Mouse (Mus musculus) CH12.LX (cell line): ENCODE measurements around the gene Pcdh7. TPM values are rescaled to one million over a fixed set of nuclear protein-coding genes. Genes with fewer than 3 reads are reported as not detected.

Experiments
- DNase-seq: peaks from one replicate; pipeline ENCODE4 v3.0.0-alpha.2; 2013; ENCODE audit errors: extremely low read depth
- H3K27ac ChIP-seq: 2 replicates; pipeline ENCODE4 v1.5.1; 2012; ENCODE audit warnings: low read depth, mild to moderate bottlenecking, control low read depth, moderate library complexity; ENCODE audit not compliant: insufficient read depth
- H3K27me3 ChIP-seq: replicated peaks from 2 replicates; pipeline ENCODE3; 2012; ENCODE audit warnings: inconsistent platforms
- H3K36me3 ChIP-seq, 2 experiments: replicated peaks in 1 of 2; 2 replicates each; pipeline versions ENCODE3 to v1.6.1; 2012; ENCODE audit warnings: inconsistent platforms in 1 of 2, low read length in 1 of 2, mild to moderate bottlenecking in 1 of 2, mixed read lengths in 1 of 2, moderate library complexity in 1 of 2; ENCODE audit not compliant: control insufficient read depth in 1 of 2, insufficient read depth in 1 of 2
- H3K4me1 ChIP-seq, 2 experiments: 2 replicates each; pipeline ENCODE4 v1.6.1; 2012; ENCODE audit warnings: inconsistent platforms in 1 of 2, moderate library complexity in 1 of 2; ENCODE audit not compliant: insufficient read depth in 2 of 2, control insufficient read depth in 1 of 2
- H3K4me2 ChIP-seq: 2 replicates; pipeline ENCODE4 v1.6.1; 2012; ENCODE audit warnings: low read depth, mild to moderate bottlenecking, control low read depth; ENCODE audit not compliant: poor library complexity, insufficient read depth, severe bottlenecking
- H3K4me3 ChIP-seq, 3 experiments: fragments of 150-350 bp in 1 of 3; sonication (generic) in 1 of 3; replicated peaks in 1 of 3; 2 replicates each; pipeline versions ENCODE3 to v1.5.1; 2011 to 2012; ENCODE audit warnings: low read depth in 2 of 3, low read length in 2 of 3, mild to moderate bottlenecking in 2 of 3, moderate library complexity in 2 of 3, control low read depth in 1 of 3, improper control_type of control experiment in 1 of 3, inconsistent platforms in 1 of 3, mixed read lengths in 1 of 3; ENCODE audit not compliant: poor library complexity in 1 of 3
- H3K79me2 ChIP-seq: replicated peaks from 2 replicates; pipeline ENCODE4 v1.6.1; 2012; ENCODE audit warnings: mild to moderate bottlenecking, moderate library complexity; ENCODE audit not compliant: control insufficient read depth, poor library complexity, insufficient read depth, severe bottlenecking; ENCODE audit errors: extremely low read depth
- H3K9ac ChIP-seq: 2 replicates; pipeline ENCODE4 v1.6.1; 2012; ENCODE audit warnings: low read depth, mild to moderate bottlenecking, control low read depth, moderate library complexity; ENCODE audit not compliant: insufficient read depth
- H3K9me3 ChIP-seq: replicated peaks from 2 replicates; pipeline ENCODE3; 2012; ENCODE audit warnings: low read length, inconsistent platforms, mixed read lengths
- BHLHE40 ChIP-seq: IDR thresholded peaks from 2 replicates; pipeline ENCODE4 v1.6.1; 2011; ENCODE audit warnings: mild to moderate bottlenecking, low read depth, low read length, improper control_type of control experiment
- CHD2 ChIP-seq: IDR thresholded peaks from 2 replicates; pipeline ENCODE4 v1.6.1; 2011; ENCODE audit warnings: low read length, improper control_type of control experiment
- E2F4 ChIP-seq: IDR thresholded peaks from 2 replicates; pipeline ENCODE4 v1.6.1; 2011; ENCODE audit warnings: low read depth, low read length, improper control_type of control experiment; ENCODE audit not compliant: insufficient replicate concordance
- ELF1 ChIP-seq: IDR thresholded peaks from 2 replicates; pipeline ENCODE4 v1.6.1; 2014; ENCODE audit warnings: low read depth, mild to moderate bottlenecking, inconsistent platforms, low read length, improper control_type of control experiment
- EP300 ChIP-seq: IDR thresholded peaks from 2 replicates; pipeline ENCODE4 v1.6.1; 2011; ENCODE audit warnings: low read length, improper control_type of control experiment
- GABPA ChIP-seq: IDR thresholded peaks from 2 replicates; pipeline ENCODE4 v1.6.1; 2012; ENCODE audit warnings: low read depth, low read length, improper control_type of control experiment, inconsistent platforms; ENCODE audit not compliant: insufficient replicate concordance
- HCFC1 ChIP-seq: IDR thresholded peaks from 2 replicates; pipeline ENCODE4 v1.6.1; 2012; ENCODE audit warnings: low read depth, mild to moderate bottlenecking, inconsistent platforms, low read length, improper control_type of control experiment
- IRF4 ChIP-seq: IDR thresholded peaks from 2 replicates; pipeline ENCODE4 v1.6.1; 2014; ENCODE audit warnings: low read depth, mild to moderate bottlenecking, inconsistent platforms, low read length, improper control_type of control experiment
- KAT2A ChIP-seq: IDR thresholded peaks from 2 replicates; pipeline ENCODE4 v1.6.1; 2012; ENCODE audit warnings: low read length, improper control_type of control experiment, inconsistent platforms; ENCODE audit not compliant: insufficient replicate concordance
- MAX ChIP-seq: IDR thresholded peaks from 2 replicates; pipeline ENCODE4 v1.6.1; 2011; ENCODE audit warnings: low read length, improper control_type of control experiment
- MEF2A ChIP-seq: IDR thresholded peaks from 2 replicates; pipeline ENCODE4 v1.6.1; 2014; ENCODE audit warnings: low read depth, mild to moderate bottlenecking, inconsistent platforms, low read length, improper control_type of control experiment, borderline replicate concordance
- MYC ChIP-seq: IDR thresholded peaks from 2 replicates; pipeline ENCODE4 v1.6.1; 2011; ENCODE audit warnings: low read depth, mild to moderate bottlenecking, improper control_type of control experiment, low read length
- NRF1 ChIP-seq: IDR thresholded peaks from 2 replicates; pipeline ENCODE4 v1.6.1; 2014; ENCODE audit warnings: low read depth, mild to moderate bottlenecking, inconsistent platforms, low read length, improper control_type of control experiment, moderate library complexity
- PAX5 ChIP-seq: IDR thresholded peaks from 2 replicates; pipeline ENCODE4 v1.6.1; 2012; ENCODE audit warnings: low read length, inconsistent platforms, mixed read lengths
- POLR2AphosphoS2 ChIP-seq: IDR thresholded peaks from 2 replicates; pipeline ENCODE4 v1.6.1; 2011; ENCODE audit warnings: low read depth, low read length, improper control_type of control experiment
- RAD21 ChIP-seq: IDR thresholded peaks from 2 replicates; pipeline ENCODE4 v1.6.1; 2011; ENCODE audit warnings: low read depth, mild to moderate bottlenecking, low read length, improper control_type of control experiment, moderate library complexity
- RCOR1 ChIP-seq: conservative IDR thresholded peaks from 2 replicates; pipeline ENCODE4 v1.6.1; 2012; ENCODE audit warnings: low read depth, mild to moderate bottlenecking, inconsistent platforms, low read length, improper control_type of control experiment
- SIN3A ChIP-seq: IDR thresholded peaks from 2 replicates; pipeline ENCODE4 v1.6.1; 2012; ENCODE audit warnings: low read length, improper control_type of control experiment, inconsistent platforms
- SMC3 ChIP-seq: IDR thresholded peaks from 2 replicates; pipeline ENCODE4 v1.6.1; 2011; ENCODE audit warnings: low read depth, low read length, improper control_type of control experiment
- TBP ChIP-seq: conservative IDR thresholded peaks from 2 replicates; pipeline ENCODE4 v1.6.1; 2011; ENCODE audit warnings: low read depth, low read length, improper control_type of control experiment
- UBTF ChIP-seq: IDR thresholded peaks from 2 replicates; pipeline ENCODE4 v1.6.1; 2012; ENCODE audit warnings: low read depth, mild to moderate bottlenecking, inconsistent platforms, low read length, improper control_type of control experiment, moderate library complexity
- USF1 ChIP-seq: IDR thresholded peaks from 2 replicates; pipeline ENCODE4 v1.6.1; 2014; ENCODE audit warnings: low read depth, mild to moderate bottlenecking, inconsistent platforms, low read length, improper control_type of control experiment
- USF2 ChIP-seq: conservative IDR thresholded peaks from 2 replicates; pipeline ENCODE4 v1.6.1; 2011; ENCODE audit warnings: low read depth, low read length, improper control_type of control experiment
- ZC3H11A ChIP-seq: IDR thresholded peaks from 2 replicates; pipeline ENCODE4 v1.6.1; 2012; ENCODE audit warnings: low read depth, mild to moderate bottlenecking, inconsistent platforms, low read length, improper control_type of control experiment
- ZKSCAN1 ChIP-seq: IDR thresholded peaks from 2 replicates; pipeline ENCODE4 v1.6.1; 2012; ENCODE audit warnings: low read depth, inconsistent platforms, low read length, improper control_type of control experiment, borderline replicate concordance
- ZMIZ1 ChIP-seq: IDR thresholded peaks from 2 replicates; pipeline ENCODE4 v1.6.1; 2012; ENCODE audit warnings: low read depth, mild to moderate bottlenecking, inconsistent platforms, low read length, improper control_type of control experiment
- dilution Hi-C: fragments of 300-500 bp; cut with MboI; formaldehyde crosslinking; loops from 2 replicates; pipeline ENCODE4 v1.14.3; 2020; ENCODE audit warnings: low sequenced_read_pairs; ENCODE audit not compliant: extremely low pct_unique_long_range_greater_than_20kb, extremely low pct_ligation_motif_present
- in situ Hi-C: fragments of 300-500 bp; cut with MboI; formaldehyde crosslinking; loops from 3 replicates; pipeline ENCODE4 v1.14.3; 2019; ENCODE audit warnings: low sequenced_read_pairs, low pct_ligation_motif_present, low pct_unique_long_range_greater_than_20kb, mixed read lengths
- polyA plus RNA-seq: library from polyadenylated mRNA; unstranded; fragments of >175 nt; gene quantifications from 2 replicates; pipeline ENCODE4 v1.2.1, GENCODE M21; 2012; ENCODE audit warnings: low read depth; ENCODE audit not compliant: insufficient read length
- total RNA-seq, 2 experiments: library from RNA; depleted of rRNA; stranded (reverse); fragments of 300-350 nt in 1 of 2; fragments of >200 nt in 1 of 2; gene quantifications; 2 replicates each; pipeline ENCODE4 v1.2.3; 2012 to 2014

The Pcdh7 gene
- total and polyA plus RNA-seq, 3 experiments = not detected

DNA sequence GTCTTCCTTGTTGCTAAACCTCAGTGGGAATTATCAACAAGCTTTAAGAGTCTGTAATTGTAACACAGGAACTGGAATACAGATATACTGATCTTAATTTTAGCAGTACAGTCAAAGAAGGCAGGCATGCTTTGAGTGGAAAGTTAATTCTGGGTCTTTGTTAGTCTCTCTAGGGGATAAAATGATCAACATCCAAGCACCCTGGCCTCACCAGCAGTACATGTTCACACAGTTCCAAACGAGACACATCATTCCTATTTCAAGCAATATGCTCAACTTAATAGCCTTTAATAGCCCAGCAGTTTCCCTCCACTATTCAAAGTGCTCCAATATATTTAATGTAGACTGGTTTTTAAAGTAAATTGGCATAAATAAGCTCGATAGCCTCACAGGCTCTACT is 275.8 kb downstream of the Pcdh7 start:
- Histone ChIP-seq H3K4me3 (no peak overlapping the region), H3K27ac (no peak overlapping the region), H3K36me3 (no peaks in the 10 kb centered on the region), H3K4me2 (no peak overlapping the region), H3K27me3 (no peaks in the 10 kb centered on the region), H3K4me1 (no peaks in the 10 kb centered on the region), H3K9me3 (no peaks in the 10 kb centered on the region), H3K79me2 (no peaks in the 10 kb centered on the region), H3K9ac (no peak overlapping the region)
- in situ Hi-C loops = no loop called here
- dilution Hi-C loops = no loop called here
- DNase-seq = no peak
- TF ChIP-seq SIN3A (no peak), USF2 (no peak), TBP (no peak), ZC3H11A (no peak), HCFC1 (no peak), RAD21 (no peak), RCOR1 (no peak), USF1 (no peak), PAX5 (no peak), EP300 (no peak), NRF1 (no peak), POLR2AphosphoS2 (no peak), UBTF (no peak), E2F4 (no peak), MEF2A (no peak), ZMIZ1 (no peak), IRF4 (no peak), CHD2 (no peak), MYC (no peak)

- Histone ChIP-seq H3K27ac (no peak overlapping the region), H3K9me3 (peaks cover 7% of the 10 kb centered on the region), H3K79me2 (no peaks in the 10 kb centered on the region), H3K36me3 (no peaks in the 10 kb centered on the region), H3K9ac (no peak overlapping the region), H3K4me3 (no peak overlapping the region)
- no peak for DNase-seq
- TF ChIP-seq RAD21 (no peak), MAX (no peak), TBP (no peak), E2F4 (no peak), ZC3H11A (no peak), KAT2A (no peak), USF1 (no peak), BHLHE40 (no peak), GABPA (no peak), ELF1 (no peak), EP300 (no peak), PAX5 (no peak), IRF4 (no peak), SMC3 (no peak), ZMIZ1 (no peak), MYC (no peak), ZKSCAN1 (no peak)
- TF ChIP-seq, all 38 proteins: peak for 0
- in situ Hi-C loops (no loop called here), dilution Hi-C loops (no loop called here)
- Histone ChIP-seq H3K4me1 (no peaks in the 10 kb centered on the region), H3K4me2 (no peak overlapping the region), H3K27me3 (no peaks in the 10 kb centered on the region)
These were observed 303.6 kb downstream of the Pcdh7 start for GRCm38 (mm10) chr5:58021331-58021730.
